9 mouse cellular contexts compared by ENCODE assay signal in genomic region chr1:136259543-136259892, GRCm38 (mm10). TPM values are rescaled to one million over a fixed set of nuclear protein-coding genes. Genes with fewer than 3 reads are reported as not detected.
DNase-seq lines count a peak whose midpoint lies in the region; ATAC-seq lines count a peak whose summit lies in the region.
"Had no signal": no experiment of that assay in that cellular context is flagged by ENCODE, and none has a peak within 500 bp of the region (broad histone marks: within the 10 kb centered on the region; RNA-seq: fewer than 3 reads in every experiment).

No protein-coding gene starts in this region.

- 4% methylated on average over 16 of the region's 16 CpGs for WGBS in kidney, embryonic 16.5 days
- WGBS in embryonic facial prominence, embryonic 11.5 days: 2% methylated on average over 16 of the region's 16 CpGs
- WGBS in hindbrain, embryonic 16.5 days: 3% methylated on average over 16 of the region's 16 CpGs
- WGBS in midbrain, embryonic 15.5 days: 2% methylated on average over 16 of the region's 16 CpGs

- peak overlapping the region; percentile 94 for H3K4me2 ChIP-seq in kidney, embryonic 16.5 days (replicated peaks; ENCODE audit: low read depth, low read length)
- peak overlapping the region; percentile 93 for H3K4me2 ChIP-seq in embryonic facial prominence, embryonic 11.5 days (ENCODE audit: low read depth, low read length)
- peak overlapping the region; percentile 95 for H3K4me2 ChIP-seq in hindbrain, embryonic 16.5 days (ENCODE audit: low read length)
- H3K4me2 ChIP-seq in midbrain, embryonic 15.5 days: peak overlapping the region; percentile 93

- peaks cover 12% of the 10 kb centered on the region for H3K4me1 ChIP-seq in kidney, embryonic 16.5 days (ENCODE audit: insufficient read depth, low read length)
- no peaks in the 10 kb centered on the region for H3K4me1 ChIP-seq in embryonic facial prominence, embryonic 11.5 days (ENCODE audit: control insufficient read depth, insufficient read depth, low read length)
- H3K4me1 ChIP-seq in hindbrain, embryonic 16.5 days (ENCODE audit: control insufficient read depth, insufficient read depth, low read depth, low read length): peaks cover 12% of the 10 kb centered on the region
- H3K4me1 ChIP-seq in midbrain, embryonic 15.5 days: peaks cover 16% of the 10 kb centered on the region

- H3K27me3 ChIP-seq in kidney, embryonic 16.5 days (ENCODE audit: insufficient read depth, low read length): peaks cover 68% of the 10 kb centered on the region
- H3K27me3 ChIP-seq in embryonic facial prominence, embryonic 11.5 days (ENCODE audit: control insufficient read depth, insufficient read depth, low read length): peaks cover 29% of the 10 kb centered on the region
- H3K27me3 ChIP-seq in hindbrain, embryonic 16.5 days (replicated peaks; ENCODE audit: control insufficient read depth, insufficient read depth, low read length): peaks cover 16% of the 10 kb centered on the region
- H3K27me3 ChIP-seq in midbrain, embryonic 15.5 days (replicated peaks): peaks cover 54% of the 10 kb centered on the region

- ATAC-seq in kidney, embryonic 16.5 days (ENCODE audit: low FRiP score, low TSS enrichment): peak; percentile 19; the same call in 1 of the 2 replicates
- ATAC-seq in embryonic facial prominence, embryonic 11.5 days (replicated peaks; ENCODE audit: insufficient number of reproducible peaks, low FRiP score, low TSS enrichment, low read depth): no peak
- no peak; the same call in 1 of the 2 replicates for ATAC-seq in hindbrain, embryonic 16.5 days
- no peak; the same call in 1 of the 2 replicates for ATAC-seq in midbrain, embryonic 15.5 days (replicated peaks)

- no peaks in the 10 kb centered on the region for H3K36me3 ChIP-seq in kidney, embryonic 16.5 days (ENCODE audit: insufficient read depth, low read length)
- no peaks in the 10 kb centered on the region for H3K36me3 ChIP-seq in embryonic facial prominence, embryonic 11.5 days (replicated peaks; ENCODE audit: control insufficient read depth, insufficient read depth, low read depth, low read length)
- no peaks in the 10 kb centered on the region for H3K36me3 ChIP-seq in hindbrain, embryonic 16.5 days (ENCODE audit: control insufficient read depth, insufficient read depth, low read length)
- no peaks in the 10 kb centered on the region for H3K36me3 ChIP-seq in midbrain, embryonic 15.5 days (replicated peaks)

- H3K4me3 ChIP-seq in kidney, embryonic 16.5 days (ENCODE audit: low read length): peak overlapping the region; percentile 58
- H3K4me3 ChIP-seq in embryonic facial prominence, embryonic 11.5 days (ENCODE audit: low read depth, low read length): peak overlapping the region; percentile 47
- H3K4me3 ChIP-seq in hindbrain, embryonic 16.5 days (ENCODE audit: low read length): peak overlapping the region; percentile 61
- peak overlapping the region; percentile 57 for H3K4me3 ChIP-seq in midbrain, embryonic 15.5 days

- no peak overlapping the region for H3K9ac ChIP-seq in kidney, embryonic 16.5 days (replicated peaks; ENCODE audit: low read length)
- no peak overlapping the region; the same call in 1 of the 2 replicates for H3K9ac ChIP-seq in embryonic facial prominence, embryonic 11.5 days (replicated peaks; ENCODE audit: low read length)
- peak overlapping the region; percentile 83 for H3K9ac ChIP-seq in hindbrain, embryonic 16.5 days (ENCODE audit: low read depth, low read length)
- peak overlapping the region; percentile 59 for H3K9ac ChIP-seq in midbrain, embryonic 15.5 days

- H3K27ac ChIP-seq in kidney, embryonic 16.5 days (ENCODE audit: low read length): no peak overlapping the region
- no peak overlapping the region for H3K27ac ChIP-seq in embryonic facial prominence, embryonic 11.5 days (replicated peaks; ENCODE audit: low read depth, low read length)
- H3K27ac ChIP-seq in hindbrain, embryonic 16.5 days (ENCODE audit: low read depth, low read length): no peak overlapping the region; the same call in 1 of the 2 replicates
- peak overlapping the region; percentile 66; the same call in 1 of the 2 replicates for H3K27ac ChIP-seq in midbrain, embryonic 15.5 days
- H3K27ac ChIP-seq: macrophage had no signal

- no peaks in the 10 kb centered on the region for H3K9me3 ChIP-seq in kidney, embryonic 16.5 days (ENCODE audit: low read length)
- H3K9me3 ChIP-seq in embryonic facial prominence, embryonic 11.5 days (replicated peaks; ENCODE audit: control insufficient read depth, low read length): no peaks in the 10 kb centered on the region
- no peaks in the 10 kb centered on the region for H3K9me3 ChIP-seq in hindbrain, embryonic 16.5 days (ENCODE audit: control insufficient read depth, low read length)
- no peaks in the 10 kb centered on the region for H3K9me3 ChIP-seq in midbrain, embryonic 15.5 days

- DNase-seq in kidney, adult 9 months: no peak
- DNase-seq in embryonic facial prominence, embryonic 11.5 days (ENCODE audit: low spot score): no peak
- DNase-seq in cerebellum, postnatal 10 days: no peak
- DNase-seq in right cerebral cortex, adult 2 months (ENCODE audit: low spot score in 2 of 2): no peak
- no peak for DNase-seq in urinary bladder, postnatal 10 days (ENCODE audit: low spot score)

RNA-seq across cellular contexts. Expression of gene Gpr25, which starts 1.2 kb away (rescaled TPM):
- not detected in 2 replicates for polyA plus RNA-seq in kidney, embryonic 16.5 days (2015; fragmentation: Nextera tagmentation; extraction: Ambion mirVana)
- polyA plus RNA-seq in embryonic facial prominence, embryonic 11.5 days (2014; fragmentation: Nextera tagmentation; extraction: Ambion mirVana): not detected in 2 replicates
- polyA plus RNA-seq in hindbrain, embryonic 16.5 days (2015; fragmentation: Nextera tagmentation; extraction: Ambion mirVana): 1.4 TPM in 2 replicates
- polyA plus RNA-seq in midbrain, embryonic 15.5 days (2015; fragmentation: Nextera tagmentation; extraction: Ambion mirVana): 0.49 and 0.62 TPM in 2 replicates
- polyA plus RNA-seq: macrophage had no signal

RNA-seq across cellular contexts. Expression of gene Inava, which starts 25.5 kb away (rescaled TPM):
- polyA plus RNA-seq in kidney, embryonic 16.5 days (2015; fragmentation: Nextera tagmentation; extraction: Ambion mirVana): 20.2 and 22.2 TPM in 2 replicates
- 15.7 and 20.4 TPM in 2 replicates for polyA plus RNA-seq in embryonic facial prominence, embryonic 11.5 days (2014; fragmentation: Nextera tagmentation; extraction: Ambion mirVana)
- 2.6 TPM in 2 replicates for polyA plus RNA-seq in hindbrain, embryonic 16.5 days (2015; fragmentation: Nextera tagmentation; extraction: Ambion mirVana)
- 2.2 and 2.3 TPM in 2 replicates for polyA plus RNA-seq in midbrain, embryonic 15.5 days (2015; fragmentation: Nextera tagmentation; extraction: Ambion mirVana)
- polyA plus RNA-seq: macrophage had no signal

RNA-seq across cellular contexts. Expression of gene Mroh3, which starts 46.9 kb away (rescaled TPM):
- 0.17 and 0.40 TPM in 2 replicates for polyA plus RNA-seq in kidney, embryonic 16.5 days (2015; fragmentation: Nextera tagmentation; extraction: Ambion mirVana)
- polyA plus RNA-seq in embryonic facial prominence, embryonic 11.5 days (2014; fragmentation: Nextera tagmentation; extraction: Ambion mirVana): 0.54 TPM in 1 of 2 replicates, not detected in the other
- polyA plus RNA-seq in hindbrain, embryonic 16.5 days (2015; fragmentation: Nextera tagmentation; extraction: Ambion mirVana): not detected in 2 replicates
- not detected in 2 replicates for polyA plus RNA-seq in midbrain, embryonic 15.5 days (2015; fragmentation: Nextera tagmentation; extraction: Ambion mirVana)
- polyA plus RNA-seq: macrophage had no signal

Comparison
In these comparisons a context has a peak if more than half of its experiments do, and no peak if none do; other contexts are left out.
1. H3K9ac ChIP-seq: peak in hindbrain, embryonic 16.5 days (single experiment) and midbrain, embryonic 15.5 days (single experiment); none in kidney, embryonic 16.5 days (single experiment) and embryonic facial prominence, embryonic 11.5 days (single experiment).
2. Peak in every context shown above with its lines, with median percentiles within 50 percentile points of each other: H3K4me2 ChIP-seq and H3K4me3 ChIP-seq.